Mouse (Mus musculus) frontal cortex, postnatal 25 days (tissue): ENCODE data around the gene Gm7534.

ENCODE experiments used
- DNase-seq, 2 experiments: peaks; one replicate each; pipeline ENCODE4 v3.0.0; 2022; ENCODE audit warnings: low spot score in 2 of 2

Gm7534 gene

DNA sequence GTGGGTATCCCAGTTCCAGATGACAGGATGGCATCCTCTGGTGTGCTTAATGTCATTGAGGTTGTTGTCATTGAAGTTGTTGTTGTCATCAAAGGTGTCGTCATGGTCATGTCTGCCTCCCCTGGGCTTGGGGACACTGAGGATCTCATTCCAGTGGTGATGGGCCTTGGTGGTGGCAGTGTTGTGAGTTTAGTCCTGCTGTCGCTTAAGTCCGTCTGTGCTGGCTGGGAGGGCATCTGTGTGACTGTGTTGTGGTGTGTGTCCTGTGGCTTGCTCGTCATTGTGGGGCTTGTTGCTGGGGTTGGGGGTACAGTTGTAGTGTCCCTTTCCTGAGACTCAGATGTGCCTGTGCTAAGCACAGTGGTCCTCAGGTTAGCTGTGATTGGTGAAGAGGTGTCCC, at the start of gene Gm7534:
Gm7534 (minus strand) TSS at position 101 of the 400 bp plus-strand sequence.
- DNase-seq = no peak

DNA sequence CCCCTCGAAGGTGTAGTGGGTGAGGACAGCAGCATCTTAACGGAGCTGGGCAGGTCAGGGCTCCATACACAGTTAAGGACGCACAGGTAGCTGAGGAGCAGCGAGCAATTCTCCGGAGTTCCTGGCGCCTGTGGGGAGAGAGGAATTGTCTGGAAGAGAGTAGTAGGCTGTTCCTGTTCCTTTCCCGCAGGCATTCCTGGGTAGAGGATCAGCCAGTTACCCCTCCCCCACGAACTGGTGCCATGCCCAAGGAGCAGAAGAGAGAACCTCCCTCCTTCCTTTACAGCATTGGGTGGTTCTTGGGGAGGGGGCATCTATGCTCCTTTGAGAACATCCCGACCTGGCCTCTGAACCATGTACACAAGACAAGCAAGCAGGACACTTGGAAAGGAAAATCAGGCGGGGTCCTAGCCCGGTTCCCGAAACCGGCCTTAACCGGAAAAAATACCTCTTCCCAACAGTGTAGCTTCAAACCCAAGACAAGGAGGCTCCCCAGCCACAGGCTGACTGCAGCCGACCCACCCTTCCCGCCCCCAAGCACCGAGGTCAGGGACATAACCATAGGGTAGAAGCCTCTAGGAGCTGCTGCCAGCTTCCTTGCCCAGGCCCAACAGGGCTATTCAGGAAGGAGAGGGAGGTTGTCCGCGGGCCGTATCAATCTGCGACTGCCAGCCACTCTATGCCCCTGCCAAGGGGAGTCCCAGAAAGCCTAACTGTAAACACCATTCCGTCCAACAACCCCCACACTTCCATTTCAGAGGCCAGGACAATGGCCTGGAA, 49.5 kb upstream of the Gm7534 start:
- DNase-seq = no peak

DNA sequence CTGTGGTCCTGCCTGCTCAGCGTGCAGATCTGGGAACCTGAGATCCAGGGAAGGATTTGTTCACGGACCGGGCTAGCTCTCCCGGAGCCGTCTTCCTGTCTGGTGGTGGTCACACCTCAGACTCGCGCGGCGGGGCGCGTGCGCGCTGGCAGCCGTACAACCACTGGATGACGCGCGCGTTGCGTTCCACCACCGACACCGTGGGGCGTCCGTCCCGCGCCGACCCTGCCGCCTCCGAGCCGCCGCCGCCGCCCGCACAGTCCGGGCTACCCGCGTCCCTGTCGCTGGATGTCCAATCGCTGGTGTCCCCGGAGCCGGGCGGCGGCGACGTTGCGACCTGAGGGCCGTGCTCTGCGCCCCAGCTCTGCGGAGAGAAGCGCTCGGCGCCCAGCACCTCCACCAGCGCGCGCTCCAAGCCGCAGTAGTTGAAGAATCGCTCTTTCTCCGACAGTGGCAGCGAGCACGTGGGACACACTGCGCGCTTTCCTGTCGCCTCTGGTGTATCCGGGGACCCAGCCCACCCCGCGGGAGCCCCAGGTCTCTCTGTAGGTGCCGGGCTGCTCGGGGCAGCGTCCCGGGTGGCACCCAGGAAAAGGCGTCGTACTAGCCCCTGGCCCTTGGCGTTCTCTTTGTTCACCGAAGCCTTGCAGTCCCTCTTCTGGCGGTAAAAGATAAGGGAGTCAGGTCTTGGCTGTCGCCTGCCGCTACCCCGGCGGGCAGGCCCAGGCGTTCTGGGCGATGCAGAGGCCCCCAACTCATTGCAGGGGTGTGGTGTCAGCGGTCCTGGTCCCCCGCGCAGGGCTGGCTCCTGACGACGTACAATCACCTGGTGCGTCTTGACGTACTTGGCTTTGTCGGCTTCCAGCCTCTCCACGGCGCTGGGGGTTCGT, 48.7 kb upstream of the Gm7534 start:
- DNase-seq = no peak

DNA sequence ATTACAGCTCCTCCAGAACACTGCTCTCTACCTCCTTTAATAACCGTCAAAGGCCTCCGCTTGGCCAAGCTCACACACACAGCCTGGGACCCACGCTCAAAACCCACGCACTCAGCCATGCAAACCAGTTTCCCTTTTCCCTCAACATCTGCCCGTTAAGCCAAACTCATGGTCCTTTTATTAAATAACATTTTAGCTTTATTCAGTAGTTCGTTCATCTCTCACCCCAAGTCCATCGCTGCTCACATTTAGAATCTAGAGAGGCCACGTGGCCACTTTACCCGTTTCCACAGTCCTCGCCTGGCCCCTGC, 48.1 kb upstream of the Gm7534 start:
- DNase-seq = no peak

DNA sequence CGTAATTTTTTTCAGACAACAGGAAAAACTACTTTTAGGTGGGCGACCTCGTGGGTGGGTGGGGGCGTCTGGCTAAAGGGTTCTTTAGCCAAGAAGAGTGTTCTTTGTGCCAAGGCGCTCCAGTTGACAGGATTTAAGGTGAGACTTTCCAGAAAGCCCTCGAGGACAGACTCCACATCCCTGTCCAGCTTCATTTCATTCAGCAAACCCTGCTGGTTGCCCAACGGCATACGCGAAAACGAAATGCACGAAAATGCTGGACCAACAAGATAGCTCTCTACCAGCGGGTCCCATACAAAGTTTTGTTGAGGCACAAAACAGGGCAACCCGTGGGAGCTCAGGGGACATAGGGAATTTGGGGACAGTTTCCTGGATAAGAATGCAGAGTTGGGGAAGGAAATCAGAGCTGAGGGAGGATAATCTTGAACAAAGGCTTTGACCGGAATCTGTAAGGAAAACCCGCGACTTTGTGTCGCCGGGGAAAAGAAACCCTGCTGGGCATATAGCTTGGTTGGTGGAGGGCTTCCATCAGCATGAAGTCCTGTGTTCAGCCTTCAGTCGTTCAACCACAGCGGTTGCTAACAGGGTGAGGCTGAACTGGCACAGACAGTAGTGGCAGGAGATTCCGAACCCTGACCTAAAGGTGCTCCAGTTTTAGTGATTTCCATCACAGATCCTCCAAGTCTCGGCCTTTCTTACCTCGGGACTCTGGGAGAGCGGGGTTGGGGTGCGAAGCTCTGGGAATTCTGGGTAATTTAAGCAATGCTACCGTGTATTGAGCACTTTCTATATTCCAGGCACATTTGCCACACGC, 47.5 kb upstream of the Gm7534 start:
- DNase-seq = no peak

DNA sequence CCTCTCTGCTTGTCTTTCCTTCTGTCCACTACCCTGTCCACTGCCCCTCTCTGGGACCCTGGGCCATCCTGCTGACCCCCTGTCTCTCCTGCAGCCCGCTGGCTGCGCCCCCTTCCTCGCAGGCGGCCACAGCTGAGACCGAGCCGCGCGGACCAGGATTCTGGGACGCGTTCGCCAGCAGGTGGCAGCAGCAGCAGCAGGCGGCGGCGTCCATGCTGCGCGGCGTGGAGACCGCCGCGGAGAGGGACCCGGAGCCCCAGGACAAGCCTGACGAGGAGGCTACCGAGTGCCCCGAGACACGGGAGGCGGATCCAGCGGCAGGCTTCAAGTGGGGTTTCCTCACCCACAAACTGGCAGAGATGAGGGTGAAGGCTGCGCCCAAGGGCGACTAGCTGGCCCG, 46.8 kb upstream of the Gm7534 start:
- peak; percentile 54 for DNase-seq

DNA sequence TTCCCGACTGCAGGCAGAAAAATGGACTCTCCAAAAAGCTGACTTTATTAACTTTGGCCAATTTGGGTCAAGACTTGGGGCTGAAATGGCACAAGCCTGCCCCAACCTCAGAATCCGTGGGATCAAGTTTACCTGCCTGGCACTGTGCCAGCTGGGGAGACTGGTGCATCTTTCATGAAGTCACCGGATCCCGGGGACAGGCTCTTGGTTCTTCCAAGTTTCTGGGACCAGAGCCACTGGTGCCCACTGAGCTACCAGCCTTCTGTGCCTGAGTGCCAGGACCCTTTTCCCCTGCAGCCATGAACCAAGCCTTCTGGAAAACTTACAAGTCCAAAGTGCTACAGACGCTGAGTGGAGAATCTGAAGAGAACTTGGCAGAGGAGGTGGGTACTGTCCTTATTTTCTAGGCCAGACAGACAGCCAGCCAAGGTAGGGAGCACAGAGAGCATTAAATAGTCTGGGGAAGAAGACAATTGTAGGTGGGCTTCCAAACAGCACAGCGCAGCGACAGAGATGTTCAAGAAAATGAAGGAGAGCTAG, 44.0 kb upstream of the Gm7534 start, which contains the start of gene Gm30191:
Gm30191 (plus strand) TSS at position 217 of the 540 bp plus-strand sequence.
- no peak for DNase-seq

DNA sequence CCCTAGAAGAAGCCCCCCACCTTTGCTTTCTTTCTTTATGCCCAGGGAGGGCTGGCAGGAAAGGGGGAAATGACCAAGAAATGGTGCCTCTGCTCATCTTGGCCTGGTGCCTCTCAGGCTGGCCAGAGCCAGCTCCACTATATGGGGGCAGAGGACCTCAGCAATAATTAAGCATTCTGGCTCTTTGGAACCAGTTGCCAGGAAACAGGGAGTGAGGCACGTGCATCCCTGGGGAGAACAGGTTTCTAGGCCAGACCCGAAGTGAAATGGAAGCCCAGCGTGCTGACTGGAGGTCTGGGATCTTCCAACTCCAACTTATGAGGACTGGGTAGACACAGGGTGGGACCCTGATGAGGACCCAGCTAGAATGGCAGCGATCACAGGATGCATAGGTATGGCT, 43.5 kb upstream of the Gm7534 start:
- DNase-seq = no peak

DNA sequence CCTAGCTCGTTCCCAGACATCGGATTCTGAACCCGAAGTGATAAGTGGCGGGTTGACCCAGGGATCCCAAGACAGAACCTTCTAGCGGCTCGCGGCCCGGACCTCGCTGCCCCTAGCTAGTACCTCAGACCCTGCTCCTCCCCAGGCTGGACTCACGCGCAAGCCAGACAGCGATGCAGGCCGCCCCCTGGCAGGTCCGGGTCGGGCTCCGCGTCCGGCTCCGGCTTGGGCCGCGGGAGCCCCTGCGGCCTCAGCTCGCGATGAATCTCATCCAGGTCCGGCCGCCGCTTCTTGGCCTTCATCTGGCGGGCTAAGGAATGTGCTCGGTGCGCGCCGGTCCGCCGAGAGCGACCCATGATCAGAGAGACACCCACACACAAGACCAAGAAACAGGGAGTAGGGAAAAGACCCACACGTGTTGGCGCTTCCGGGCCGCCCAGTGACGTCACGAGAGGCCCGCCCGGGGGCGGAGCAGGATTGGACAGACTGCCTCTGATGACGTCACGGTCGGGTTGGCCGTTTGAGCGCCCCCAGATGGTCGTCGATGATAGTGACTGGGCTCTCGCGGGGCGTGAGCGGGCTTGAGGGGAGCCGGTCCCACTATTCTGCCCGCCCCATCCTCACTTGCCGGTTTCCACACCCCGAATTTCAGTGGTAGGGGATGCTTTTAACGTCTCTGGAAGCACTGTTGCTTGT, 42.5 kb upstream of the Gm7534 start, which contains the start of gene Zfp593:
Zfp593 (minus strand) TSS at position 445 of the 696 bp plus-strand sequence.
- DNase-seq = peak; percentile 93 to 95

DNA sequence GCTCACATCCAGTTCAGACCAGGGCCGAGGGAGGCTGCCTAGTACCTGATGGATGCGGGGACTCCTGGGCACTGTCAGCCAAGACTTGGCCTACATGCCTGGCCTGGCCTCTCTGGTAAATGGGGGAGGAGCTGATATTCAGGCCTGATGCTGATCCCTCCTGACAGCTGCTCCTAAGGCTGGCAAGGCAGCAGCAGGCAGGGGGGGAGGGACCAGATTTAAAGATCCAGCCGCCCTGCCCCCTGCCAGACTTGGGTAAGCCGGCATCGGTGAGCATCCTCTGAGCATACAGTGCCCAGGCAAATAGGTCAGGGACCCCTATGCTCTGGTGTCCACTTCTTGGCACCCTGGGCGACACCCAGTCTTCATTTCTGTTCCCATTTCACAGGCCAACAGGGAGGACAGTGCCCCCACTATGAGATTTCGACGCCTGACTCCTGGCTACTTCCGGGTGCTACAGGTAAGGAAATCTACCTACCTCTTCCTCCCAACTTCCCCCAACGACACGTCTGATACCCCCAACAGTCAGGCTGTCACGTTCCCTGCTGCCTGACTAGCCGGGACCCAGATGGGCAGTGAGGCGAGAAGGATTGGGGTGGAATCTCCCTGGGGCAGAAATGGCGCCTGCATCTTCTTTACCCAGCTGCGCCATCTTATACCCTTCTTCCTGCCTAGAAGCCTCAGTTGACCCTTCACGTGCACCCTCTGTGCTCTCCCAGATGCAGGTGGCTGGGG, 40.9 kb upstream of the Gm7534 start, which contains the start of gene E130218I03Rik:
E130218I03Rik (plus strand) TSS at position 147 of the 735 bp plus-strand sequence.
- no peak for DNase-seq

DNA sequence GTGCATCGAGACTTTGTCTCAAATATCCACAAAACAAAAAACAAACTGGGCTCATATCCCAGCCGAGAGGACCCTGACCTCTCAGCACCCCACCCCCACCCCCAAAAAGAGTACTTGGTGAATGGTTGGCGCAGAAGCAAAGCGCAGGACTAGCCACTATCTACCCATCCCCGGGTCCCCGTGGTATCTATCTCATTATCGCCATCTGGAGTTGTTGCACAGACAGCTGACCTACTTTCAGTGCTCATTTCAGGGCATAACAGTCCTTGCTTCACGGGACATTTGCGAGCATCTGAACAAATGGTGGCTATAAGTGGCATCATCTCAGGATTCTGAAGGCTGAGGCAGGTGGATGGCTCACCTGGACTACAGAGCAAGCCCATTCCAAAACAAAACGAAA, 35.9 kb upstream of the Gm7534 start:
- no peak for DNase-seq

DNA sequence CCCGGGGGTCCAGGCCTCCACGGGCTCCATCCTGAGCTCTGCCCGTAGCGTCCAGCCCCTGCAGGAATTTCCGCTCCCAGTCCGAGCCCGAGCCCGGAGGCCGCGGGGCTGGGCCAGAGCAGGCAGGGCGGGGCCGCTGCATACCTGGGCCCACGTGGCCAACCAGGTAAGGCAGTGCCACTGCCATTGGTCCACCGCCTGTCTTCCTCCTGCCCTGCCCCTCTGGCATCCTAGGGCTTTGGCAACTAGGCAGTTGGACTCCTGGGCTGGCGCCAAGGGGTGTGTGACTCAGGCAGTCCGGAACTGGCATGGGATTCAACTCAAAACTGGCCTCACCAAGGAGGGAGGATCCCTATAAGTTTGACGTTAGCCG, 35.5 kb upstream of the Gm7534 start, which contains the start of gene Cnksr1:
Cnksr1 (minus strand) TSS at position 121 of the 373 bp plus-strand sequence.
- DNase-seq = no peak

DNA sequence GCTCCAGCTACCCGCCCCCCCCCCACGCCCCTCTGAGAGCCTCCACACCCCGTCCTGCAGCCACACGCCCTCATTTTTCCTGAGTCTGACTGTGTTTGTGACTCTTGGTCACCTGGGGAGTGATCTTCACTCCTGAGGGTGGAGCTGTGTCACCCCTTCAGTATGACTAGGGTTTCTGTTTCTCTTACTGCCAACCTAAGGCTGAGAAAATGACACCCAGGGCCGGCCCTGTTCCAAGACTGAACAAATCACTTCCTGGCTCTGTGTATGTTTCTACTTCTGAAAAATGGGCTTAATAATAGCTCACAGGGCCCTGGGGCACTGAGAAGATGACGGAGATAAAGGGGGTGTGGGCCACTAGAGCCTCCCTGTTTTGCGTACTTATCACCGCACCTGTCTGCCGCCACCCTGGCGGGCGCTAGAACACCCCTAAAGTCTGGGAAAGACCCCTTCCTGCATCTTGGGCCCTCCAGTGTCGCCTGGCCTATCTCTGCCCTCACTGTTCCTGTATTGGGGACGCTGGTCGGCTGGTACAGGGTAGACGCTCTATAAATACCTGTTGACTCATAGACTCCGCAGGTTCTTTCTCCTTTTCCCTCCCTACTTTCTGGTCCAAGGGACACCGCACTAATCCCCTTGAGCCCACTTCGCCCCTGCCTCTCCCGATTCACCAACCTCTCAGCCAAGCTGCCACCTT, 34.9 kb upstream of the Gm7534 start:
- no peak for DNase-seq

DNA sequence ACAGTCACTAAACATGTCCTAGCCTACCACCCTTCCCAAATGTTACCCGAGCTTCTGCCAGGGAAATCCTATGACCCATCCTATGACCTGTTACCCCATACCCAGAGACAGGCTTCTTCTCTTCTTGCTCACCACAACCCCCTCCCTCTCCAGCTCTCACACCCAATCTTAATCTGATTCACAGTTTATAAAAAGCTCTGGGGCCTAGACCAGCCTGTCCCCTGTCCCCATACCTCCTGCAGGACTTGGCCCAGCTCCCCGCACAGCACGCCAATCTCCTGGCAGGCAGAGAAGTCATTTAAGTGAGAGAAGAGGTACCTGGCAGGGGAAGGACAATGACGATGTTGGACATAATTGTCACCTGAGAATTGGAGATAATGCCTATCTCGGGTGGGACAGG, 32.1 kb upstream of the Gm7534 start:
- DNase-seq = no peak

DNA sequence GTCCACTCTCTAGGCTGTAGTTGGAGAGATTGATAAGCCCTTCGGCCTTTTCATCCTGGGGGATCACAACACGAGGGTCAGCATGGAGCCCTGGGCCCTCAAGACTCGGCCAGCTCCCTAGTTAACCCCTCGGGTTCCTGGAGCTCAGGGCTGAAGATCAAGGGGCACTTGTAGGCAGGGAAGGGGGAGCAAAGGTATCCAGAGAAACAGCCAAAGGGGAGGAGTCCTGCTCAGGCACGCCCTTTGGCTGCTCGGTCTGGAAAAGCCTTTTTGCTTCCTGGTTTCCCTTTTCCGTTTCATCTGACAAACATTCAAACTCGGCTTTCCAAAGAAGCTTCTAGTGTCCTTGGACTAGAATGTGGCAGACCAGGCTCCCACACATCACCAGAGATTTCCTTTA, 27.6 kb upstream of the Gm7534 start:
- DNase-seq = no peak

DNA sequence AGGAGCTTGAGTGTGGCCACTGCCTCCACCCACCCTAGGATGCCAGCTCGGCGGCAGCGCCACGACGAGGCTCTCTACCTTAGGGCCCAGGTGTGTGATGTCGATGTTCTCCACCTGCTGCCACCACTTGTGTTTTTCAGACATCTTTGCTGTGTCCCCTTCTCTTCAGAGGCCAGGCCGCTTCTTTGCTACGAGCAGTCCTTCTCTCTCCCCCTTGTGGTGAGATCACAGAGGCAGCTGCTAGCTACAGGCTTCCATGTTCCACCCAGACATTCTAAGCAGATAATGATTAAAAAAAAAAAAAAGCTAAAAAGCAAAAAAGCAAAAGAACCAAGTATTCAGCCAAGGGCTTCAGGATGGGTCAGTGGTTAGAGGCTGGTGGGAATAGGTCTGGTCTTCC, 24.4 kb upstream of the Gm7534 start, which contains the start of gene Catsper4:
Catsper4 (minus strand) TSS at position 190 of the 400 bp plus-strand sequence.
- no peak for DNase-seq

DNA sequence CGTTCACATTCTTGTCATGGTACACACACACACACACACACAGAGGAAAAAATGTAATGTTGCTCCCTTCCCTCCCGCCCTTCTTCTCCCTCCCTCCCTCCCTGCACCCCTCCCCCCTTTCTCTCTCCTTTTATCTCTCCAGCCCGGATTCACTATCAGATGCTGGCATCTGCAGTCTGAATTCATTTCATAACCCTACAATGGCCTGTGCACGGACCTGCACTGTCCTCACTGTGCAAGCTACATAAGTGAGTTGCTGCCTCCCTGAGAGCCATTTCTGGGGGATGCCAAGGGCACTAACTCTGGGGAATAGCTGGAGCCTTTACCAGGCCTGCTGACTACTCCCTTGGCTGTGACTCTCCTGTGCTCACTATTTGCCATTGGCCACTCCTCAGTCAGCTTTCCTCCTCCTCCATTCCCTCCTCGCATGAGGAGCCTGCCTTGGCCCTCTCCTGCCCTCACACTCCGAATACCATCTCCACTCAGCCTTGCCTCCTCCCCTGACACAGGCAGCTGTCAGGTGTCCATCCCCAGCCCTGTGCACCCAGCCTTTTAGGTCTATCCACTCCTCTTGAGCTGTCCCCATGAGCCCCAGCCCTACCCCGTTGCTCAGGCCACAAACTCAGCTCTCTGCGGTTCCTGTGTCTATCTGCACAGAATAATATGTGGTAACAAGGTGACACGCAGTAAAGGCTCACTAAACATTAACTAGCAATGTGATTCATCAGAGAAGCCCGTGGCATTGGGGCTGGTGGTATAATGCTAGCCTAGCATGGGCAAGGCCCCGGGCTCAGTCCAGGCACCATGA, 20.2 kb upstream of the Gm7534 start:
- no peak for DNase-seq

DNA sequence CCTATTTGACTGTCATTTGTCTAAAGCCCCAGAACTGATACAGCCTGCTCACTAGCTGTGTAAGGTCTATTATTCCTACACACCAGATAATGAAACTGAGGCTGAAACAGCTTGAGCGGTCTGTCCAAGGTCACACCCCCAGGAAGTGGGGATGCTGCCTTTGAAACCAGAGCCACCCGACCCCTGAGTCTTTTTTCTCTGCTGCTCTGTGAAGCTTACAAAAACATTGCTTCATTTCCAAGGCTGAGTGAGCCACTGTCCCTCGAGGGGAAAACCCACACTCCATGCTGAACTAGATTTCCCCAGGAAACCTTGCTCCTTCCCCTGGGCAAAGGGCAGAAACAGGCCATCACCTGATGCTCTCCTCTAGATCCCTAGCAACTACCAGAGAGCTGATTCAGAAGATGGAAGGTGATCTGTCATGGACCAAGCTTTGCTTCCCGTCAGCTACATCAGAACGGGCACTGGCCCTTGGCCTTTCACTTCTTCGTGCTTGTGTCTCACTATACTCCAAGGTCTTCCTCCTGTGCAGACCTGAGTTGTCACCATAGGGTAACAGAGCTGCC, 3.8 kb upstream of the Gm7534 start:
- no peak for DNase-seq
